Mouse (Mus musculus) brain, embryonic 14.5 days (tissue): Measurements from ENCODE around the gene Orc3.

Experiments
- CTCF ChIP-seq: fragments of 200-500 bp; IDR thresholded peaks from 2 replicates; pipeline ENCODE4 v1.5.1; 2012; ENCODE audit warnings: inconsistent platforms, mild to moderate bottlenecking, moderate library complexity, borderline replicate concordance; ENCODE audit not compliant: insufficient read depth, insufficient read length; ENCODE audit errors: extremely low read depth
- POLR2A ChIP-seq: fragments of 200-500 bp; IDR thresholded peaks from 2 replicates; pipeline ENCODE4 v1.6.1; 2012; ENCODE audit warnings: mild to moderate bottlenecking, inconsistent platforms, borderline replicate concordance; ENCODE audit not compliant: poor library complexity, insufficient read depth, insufficient read length, severe bottlenecking; ENCODE audit errors: extremely low read depth

DNA sequence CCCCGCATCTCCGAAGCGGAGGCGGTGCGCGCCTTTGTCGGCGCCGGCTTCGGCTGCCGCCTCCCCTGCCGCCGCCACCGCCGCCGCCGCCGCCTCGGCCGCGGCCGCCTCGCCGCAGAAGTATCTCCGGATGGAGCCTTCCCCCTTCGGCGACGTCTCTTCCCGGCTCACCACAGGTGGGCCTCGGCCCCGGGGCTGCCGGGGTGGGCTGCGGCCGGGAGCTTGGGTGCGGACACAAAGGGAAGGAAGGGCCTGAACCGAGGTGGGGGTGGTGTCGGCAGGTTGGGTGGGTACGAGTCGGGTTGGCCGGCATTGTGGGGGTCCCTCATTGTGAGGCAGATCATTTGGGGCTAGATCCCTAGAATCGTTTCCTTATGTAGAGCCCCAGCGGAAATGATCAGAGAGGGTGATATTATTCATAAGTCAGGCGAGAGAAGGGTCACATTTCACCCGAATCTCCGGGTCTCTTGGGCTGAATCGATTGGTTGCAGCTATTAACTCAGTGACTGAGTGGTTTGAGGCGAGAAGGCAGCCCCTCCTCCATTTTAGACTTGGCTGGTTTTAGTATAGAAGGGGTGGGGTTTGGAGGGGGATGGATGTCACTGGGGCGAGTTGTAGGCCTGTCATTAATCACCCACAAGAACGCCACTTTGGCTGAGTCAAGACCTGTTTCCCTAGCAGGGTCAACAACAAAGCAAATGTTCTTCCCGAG lies 63.5 kb downstream of the Orc3 start:
- no peak for TF ChIP-seq CTCF
- TF ChIP-seq POLR2A = no peak
